Mouse (Mus musculus): Measurements from ENCODE around the gene Hsh2d. TPM values are rescaled to one million over a fixed set of nuclear protein-coding genes. Genes with fewer than 3 reads are reported as not detected.

Hsh2d gene
- total RNA-seq, 2 experiments from 2014 or later: not detected

- peak in 1 of 2 experiments; percentile 13 for DNase-seq
- intact Hi-C loops (cut with DNase I): loop anchor here (5.0 kb wide), 1 partner anchor 64 kb away; no protein-coding TSS in a partner anchor
Observed at GRCm38 (mm10) chr8:72240951-72241350, 51.5 kb downstream of the Hsh2d start.

- DNase-seq: no peak
- intact Hi-C loops (cut with DNase I): loop anchor here (5.0 kb wide), 1 partner anchor 65 kb away; no protein-coding TSS in a partner anchor
Observed at GRCm38 (mm10) chr8:72242226-72242625, 52.8 kb downstream of the Hsh2d start.

GRCm38 (mm10) chr8:72244610-72245009 is 55.2 kb downstream of the Hsh2d start:
- intact Hi-C loops (cut with DNase I): loop anchor here (5.0 kb wide), 1 partner anchor 67 kb away; no protein-coding TSS in a partner anchor
- no peak for DNase-seq

Other genes starting within 250 kb of the Hsh2d start
- gene Zfp961, start 238.6 kb upstream of the Hsh2d start, total RNA-seq (2021): 1 to 10 TPM; 9.5 to 10.0 TPM
- gene Cyp4f18, start 180.0 kb upstream of the Hsh2d start, total RNA-seq (2021): 1 to 10 TPM in 1 of 2 experiments, under 1 TPM in 1; 0.30 to 1.3 TPM
- not detected for gene Olfr372, start 148.4 kb upstream of the Hsh2d start, total RNA-seq (2021)
- gene Olfr373, start 106.5 kb upstream of the Hsh2d start, total RNA-seq (2021): not detected
- gene Olfr374, start 82.6 kb upstream of the Hsh2d start, total RNA-seq (2021): not detected
- gene Tpm4, start 54.7 kb upstream of the Hsh2d start, total RNA-seq (2021): 100 to 1,000 TPM; 229 to 241 TPM
- gene Rab8a, start 28.4 kb upstream of the Hsh2d start, total RNA-seq (2021): 10 to 100 TPM; 38.3 to 42.8 TPM
- gene Cib3, start 23.2 kb downstream of the Hsh2d start, total RNA-seq (2021): not detected
- gene Gm11034, start 24.0 kb downstream of the Hsh2d start, total RNA-seq (2021): not detected
- 10 to 100 TPM; 24.9 to 27.5 TPM for gene Fam32a, start 30.1 kb downstream of the Hsh2d start, total RNA-seq (2021)
- 10 to 100 TPM; 62.3 to 66.6 TPM for gene Ap1m1, start 50.4 kb downstream of the Hsh2d start, total RNA-seq (2021)
- 10 to 100 TPM; 15.9 to 19.4 TPM for gene Gm10282, start 115.6 kb downstream of the Hsh2d start, total RNA-seq (2021)
- 10 to 100 TPM; 69.7 to 82.8 TPM for gene Klf2, start 129.4 kb downstream of the Hsh2d start, total RNA-seq (2021)
- gene Eps15l1, start 231.8 kb downstream of the Hsh2d start, total RNA-seq (2021): 10 to 100 TPM; 49.9 to 52.4 TPM

Measured in heart, postnatal 10 days (tissue).